Mouse (Mus musculus): ENCODE results near the gene Gm36210. TPM values are rescaled to one million over a fixed set of nuclear protein-coding genes. Genes with fewer than 3 reads are reported as not detected.

Gm36210 gene
- polyA plus RNA-seq, 1 experiment from 2014 or later, result not detected

DNA sequence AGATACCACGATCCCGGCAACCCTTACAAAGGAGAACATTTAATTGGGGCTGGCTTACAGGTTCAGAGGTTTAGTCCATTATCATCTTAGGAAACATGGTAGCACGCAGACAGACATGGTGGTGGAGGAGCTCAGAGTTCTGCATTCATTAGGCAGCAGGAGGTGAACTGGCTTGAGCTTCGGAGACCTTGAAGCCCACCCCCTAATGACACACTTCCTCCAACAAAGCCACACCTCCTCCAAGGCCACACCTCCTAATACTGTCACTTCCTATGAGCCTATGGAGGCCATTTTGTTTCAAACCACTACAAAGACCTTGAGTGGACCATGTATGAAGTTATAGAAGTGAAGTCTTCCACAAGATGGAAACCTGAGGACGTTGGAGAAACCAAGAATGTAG is 5.9 kb upstream of the Gm36210 start:
- H3K27me3 ChIP-seq (ENCODE audit: control insufficient read depth, insufficient read depth, low read length), result no peaks in the 10 kb centered on the region
- H3K4me3 ChIP-seq (ENCODE audit: low read depth, low read length), result no peak overlapping the region
- no peaks in the 10 kb centered on the region for H3K9me3 ChIP-seq (ENCODE audit: control insufficient read depth, low read depth, low read length)
- WGBS, result 66% methylated on average over 5 of the region's 5 CpGs
- H3K9ac ChIP-seq (replicated peaks; ENCODE audit: low read depth, low read length), result no peak overlapping the region
- H3K36me3 ChIP-seq (ENCODE audit: control insufficient read depth, insufficient read depth, low read length), result no peaks in the 10 kb centered on the region
- no peak overlapping the region for H3K4me2 ChIP-seq (replicated peaks; ENCODE audit: low read depth, low read length)
- no peak for ATAC-seq (ENCODE audit: insufficient number of reproducible peaks, insufficient read depth, low FRiP score, low read depth)
- peaks cover 8% of the 10 kb centered on the region; the same call in 1 of the 2 replicates for H3K4me1 ChIP-seq (ENCODE audit: control insufficient read depth, insufficient read depth, low read length)
- no peak overlapping the region for H3K27ac ChIP-seq (ENCODE audit: low read length)

- ATAC-seq (ENCODE audit: insufficient number of reproducible peaks, insufficient read depth, low FRiP score, low read depth), result no peak
- H3K27me3 ChIP-seq (ENCODE audit: control insufficient read depth, insufficient read depth, low read length), result no peaks in the 10 kb centered on the region
- no peaks in the 10 kb centered on the region for H3K9me3 ChIP-seq (ENCODE audit: control insufficient read depth, low read depth, low read length)
- WGBS, result 29% methylated on average over 9 of the region's 9 CpGs
- H3K4me3 ChIP-seq (ENCODE audit: low read depth, low read length), result no peak overlapping the region
- H3K4me2 ChIP-seq (replicated peaks; ENCODE audit: low read depth, low read length), result no peak overlapping the region
- H3K36me3 ChIP-seq (ENCODE audit: control insufficient read depth, insufficient read depth, low read length), result no peaks in the 10 kb centered on the region
- H3K27ac ChIP-seq (ENCODE audit: low read length), result 0 out of 2 replicates have a peak overlapping the region, but pooled peaks have one; percentile 10
- H3K4me1 ChIP-seq (ENCODE audit: control insufficient read depth, insufficient read depth, low read length), result peaks cover 6% of the 10 kb centered on the region; the same call in 1 of the 2 replicates
- no peak overlapping the region for H3K9ac ChIP-seq (replicated peaks; ENCODE audit: low read depth, low read length)
Observed at GRCm38 (mm10) chr7:4911561-4911960, 5.2 kb upstream of the Gm36210 start.

DNA sequence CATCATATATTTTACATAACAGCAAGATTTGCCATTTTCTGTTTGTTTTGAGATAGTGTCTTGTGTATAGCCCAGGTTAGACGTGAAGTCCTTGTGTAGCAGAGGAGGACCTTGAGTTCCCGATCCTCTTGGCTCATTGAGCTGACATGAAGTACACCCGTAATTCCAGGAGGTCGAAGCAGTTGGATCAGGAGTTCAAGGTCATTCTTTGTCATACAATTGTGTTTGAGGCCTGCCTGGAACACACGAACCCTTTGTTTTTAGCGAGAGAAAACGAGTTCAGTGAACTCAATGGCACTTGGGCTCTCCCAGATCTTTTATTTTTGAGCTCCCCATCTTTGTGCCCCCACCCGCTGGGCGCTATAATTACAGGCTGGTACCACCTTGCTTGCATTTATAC is 3.9 kb downstream of the Gm36210 start:
- no peaks in the 10 kb centered on the region for H3K36me3 ChIP-seq (ENCODE audit: control insufficient read depth, insufficient read depth, low read length)
- H3K4me1 ChIP-seq (ENCODE audit: control insufficient read depth, insufficient read depth, low read length), result no peaks in the 10 kb centered on the region
- H3K9me3 ChIP-seq (ENCODE audit: control insufficient read depth, low read depth, low read length), result peaks cover 3% of the 10 kb centered on the region; the same call in 1 of the 2 replicates
- ATAC-seq (ENCODE audit: insufficient number of reproducible peaks, insufficient read depth, low FRiP score, low read depth), result no peak
- H3K4me2 ChIP-seq (replicated peaks; ENCODE audit: low read depth, low read length), result no peak overlapping the region
- no peak overlapping the region for H3K4me3 ChIP-seq (ENCODE audit: low read depth, low read length)
- H3K9ac ChIP-seq (replicated peaks; ENCODE audit: low read depth, low read length), result no peak overlapping the region
- 77% methylated on average over 9 of the region's 9 CpGs for WGBS
- no peak overlapping the region for H3K27ac ChIP-seq (ENCODE audit: low read length)
- H3K27me3 ChIP-seq (ENCODE audit: control insufficient read depth, insufficient read depth, low read length), result no peaks in the 10 kb centered on the region

GRCm38 (mm10) chr7:4901171-4901570 is 5.1 kb downstream of the Gm36210 start:
- Histone ChIP-seq H3K27me3 (ENCODE audit: control insufficient read depth, insufficient read depth, low read length) (no peaks in the 10 kb centered on the region), H3K9ac (replicated peaks; ENCODE audit: low read depth, low read length) (no peak overlapping the region), H3K4me2 (replicated peaks; ENCODE audit: low read depth, low read length) (no peak overlapping the region), H3K27ac (ENCODE audit: low read length) (no peak overlapping the region), H3K4me1 (ENCODE audit: control insufficient read depth, insufficient read depth, low read length) (no peaks in the 10 kb centered on the region), H3K9me3 (ENCODE audit: control insufficient read depth, low read depth, low read length) (peaks cover 3% of the 10 kb centered on the region; the same call in 1 of the 2 replicates), H3K36me3 (ENCODE audit: control insufficient read depth, insufficient read depth, low read length) (no peaks in the 10 kb centered on the region), H3K4me3 (ENCODE audit: low read depth, low read length) (no peak overlapping the region)
- ATAC-seq (ENCODE audit: insufficient number of reproducible peaks, insufficient read depth, low FRiP score, low read depth), result 0 out of 2 replicates have a peak, but pooled peaks have one; percentile 31
- 51% methylated on average over 8 of the region's 8 CpGs for whole genome bisulfite sequencing

DNA sequence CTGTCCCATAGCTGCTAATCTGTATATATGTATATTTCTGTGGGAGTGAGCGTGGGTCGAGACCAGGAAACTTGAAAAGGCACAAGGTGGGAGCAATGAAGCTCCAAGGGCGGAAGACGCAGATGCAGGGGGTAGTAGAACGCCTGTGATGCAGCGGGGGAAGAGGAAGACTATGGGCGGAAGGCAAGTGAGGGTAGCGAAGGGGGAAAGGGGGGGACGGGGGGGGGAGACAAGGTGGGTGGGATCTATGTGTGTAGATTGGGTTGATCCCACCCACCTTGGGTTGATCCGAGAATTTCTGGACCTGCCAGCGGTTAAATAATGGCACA is 5.8 kb downstream of the Gm36210 start:
- peak overlapping the region; percentile 22; the same call in 1 of the 2 replicates for H3K4me3 ChIP-seq (ENCODE audit: low read depth, low read length)
- no peaks in the 10 kb centered on the region for H3K36me3 ChIP-seq (ENCODE audit: control insufficient read depth, insufficient read depth, low read length)
- WGBS, result 35% methylated on average over 11 of the region's 11 CpGs
- peak overlapping the region; percentile 46 for H3K4me2 ChIP-seq (replicated peaks; ENCODE audit: low read depth, low read length)
- peaks cover 3% of the 10 kb centered on the region; the same call in 1 of the 2 replicates for H3K9me3 ChIP-seq (ENCODE audit: control insufficient read depth, low read depth, low read length)
- no peaks in the 10 kb centered on the region for H3K27me3 ChIP-seq (ENCODE audit: control insufficient read depth, insufficient read depth, low read length)
- no peaks in the 10 kb centered on the region for H3K4me1 ChIP-seq (ENCODE audit: control insufficient read depth, insufficient read depth, low read length)
- ATAC-seq (ENCODE audit: insufficient number of reproducible peaks, insufficient read depth, low FRiP score, low read depth), result no peak
- H3K9ac ChIP-seq (replicated peaks; ENCODE audit: low read depth, low read length), result no peak overlapping the region
- no peak overlapping the region for H3K27ac ChIP-seq (ENCODE audit: low read length)

- Histone ChIP-seq H3K9me3 (ENCODE audit: control insufficient read depth, low read depth, low read length) (peaks cover 3% of the 10 kb centered on the region; the same call in 1 of the 2 replicates), H3K4me1 (ENCODE audit: control insufficient read depth, insufficient read depth, low read length) (no peaks in the 10 kb centered on the region), H3K27ac (ENCODE audit: low read length) (no peak overlapping the region), H3K4me3 (ENCODE audit: low read depth, low read length) (peak overlapping the region; percentile 22), H3K9ac (replicated peaks; ENCODE audit: low read depth, low read length) (no peak overlapping the region), H3K27me3 (ENCODE audit: control insufficient read depth, insufficient read depth, low read length) (no peaks in the 10 kb centered on the region), H3K36me3 (ENCODE audit: control insufficient read depth, insufficient read depth, low read length) (no peaks in the 10 kb centered on the region), H3K4me2 (replicated peaks; ENCODE audit: low read depth, low read length) (peak overlapping the region; percentile 46)
- WGBS, result 6% methylated on average over 19 of the region's 19 CpGs
- peak; percentile 30; the same call in 1 of the 2 replicates for ATAC-seq (ENCODE audit: insufficient number of reproducible peaks, insufficient read depth, low FRiP score, low read depth)
Observed at GRCm38 (mm10) chr7:4899649-4900522, 6.4 kb downstream of the Gm36210 start.

- 19% methylated on average over 18 of the region's 18 CpGs for WGBS
- H3K4me2 ChIP-seq (replicated peaks; ENCODE audit: low read depth, low read length), result peak overlapping the region; percentile 46
- H3K9ac ChIP-seq (replicated peaks; ENCODE audit: low read depth, low read length), result no peak overlapping the region
- no peak for ATAC-seq (ENCODE audit: insufficient number of reproducible peaks, insufficient read depth, low FRiP score, low read depth)
- H3K36me3 ChIP-seq (ENCODE audit: control insufficient read depth, insufficient read depth, low read length), result no peaks in the 10 kb centered on the region
- H3K27me3 ChIP-seq (ENCODE audit: control insufficient read depth, insufficient read depth, low read length), result no peaks in the 10 kb centered on the region
- peak overlapping the region; percentile 22 for H3K4me3 ChIP-seq (ENCODE audit: low read depth, low read length)
- no peak overlapping the region for H3K27ac ChIP-seq (ENCODE audit: low read length)
- H3K9me3 ChIP-seq (ENCODE audit: control insufficient read depth, low read depth, low read length), result peaks cover 3% of the 10 kb centered on the region; the same call in 1 of the 2 replicates
- no peaks in the 10 kb centered on the region for H3K4me1 ChIP-seq (ENCODE audit: control insufficient read depth, insufficient read depth, low read length)
Observed at GRCm38 (mm10) chr7:4898851-4899648, 7.3 kb downstream of the Gm36210 start.

- no peak overlapping the region for H3K4me2 ChIP-seq (replicated peaks; ENCODE audit: low read depth, low read length)
- ATAC-seq (ENCODE audit: insufficient number of reproducible peaks, insufficient read depth, low FRiP score, low read depth), result no peak
- no peak overlapping the region for H3K4me3 ChIP-seq (ENCODE audit: low read depth, low read length)
- H3K9ac ChIP-seq (replicated peaks; ENCODE audit: low read depth, low read length), result no peak overlapping the region
- H3K4me1 ChIP-seq (ENCODE audit: control insufficient read depth, insufficient read depth, low read length), result no peaks in the 10 kb centered on the region
- H3K27ac ChIP-seq (ENCODE audit: low read length), result no peak overlapping the region
- 52% methylated on average over 11 of the region's 11 CpGs for WGBS
- H3K27me3 ChIP-seq (ENCODE audit: control insufficient read depth, insufficient read depth, low read length), result no peaks in the 10 kb centered on the region
- no peaks in the 10 kb centered on the region for H3K9me3 ChIP-seq (ENCODE audit: control insufficient read depth, low read depth, low read length)
- no peaks in the 10 kb centered on the region for H3K36me3 ChIP-seq (ENCODE audit: control insufficient read depth, insufficient read depth, low read length)
Observed at GRCm38 (mm10) chr7:4895186-4895585, 11.1 kb downstream of the Gm36210 start.
